Mouse (Mus musculus): ENCODE results near the gene Esrrg.

DNA sequence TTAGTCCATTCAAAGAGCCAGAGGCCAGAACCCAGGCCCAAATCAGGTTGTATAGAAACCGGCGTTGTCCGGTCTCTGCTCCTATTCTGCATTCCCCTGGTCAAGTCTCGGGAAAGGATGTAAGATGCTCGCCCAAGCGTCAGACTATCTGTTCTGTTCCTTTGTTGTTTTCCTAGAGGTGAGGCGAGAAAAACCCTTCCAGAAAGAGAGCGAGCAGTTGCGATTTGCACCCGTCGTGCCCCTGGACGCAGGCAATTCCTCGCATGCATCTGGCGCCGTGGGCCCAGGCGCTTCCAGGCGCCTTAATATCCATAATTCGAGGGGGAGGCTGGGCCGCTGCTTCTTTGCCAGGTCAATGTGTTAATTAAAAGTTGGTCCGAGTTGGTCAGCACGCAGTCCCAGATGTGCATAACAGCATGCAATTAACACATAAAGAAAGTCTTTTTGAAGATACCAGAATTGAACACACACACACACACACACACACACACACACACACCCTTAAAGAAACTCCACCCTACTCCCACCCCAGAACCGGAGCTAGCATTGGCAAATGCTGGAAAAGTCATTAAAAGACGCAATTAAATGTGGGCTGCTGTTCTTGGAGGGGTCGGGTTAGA is 3.8 kb upstream of the Esrrg start:
- TF ChIP-seq MAX (IDR thresholded peaks at IDR 0.05) (no peak), CTCF (IDR thresholded peaks at IDR 0.05; ENCODE audit: control insufficient read depth, insufficient read depth, insufficient read length) (no peak), FOSL1 (IDR thresholded peaks at IDR 0.05; ENCODE audit: insufficient read depth, low read length, poor library complexity, severe bottlenecking) (no peak), USF1 (IDR thresholded peaks at IDR 0.05; ENCODE audit: low read depth) (no peak), CEBPB (IDR thresholded peaks at IDR 0.05; ENCODE audit: low read depth) (no peak)

Measured in C2C12 (cell line).